Mouse (Mus musculus) brain, embryonic 18.5 days (tissue): ENCODE measurements around the gene Aagab.

Source experiments
- DNase-seq: peaks from one replicate; pipeline ENCODE4 v3.0.0-alpha.2; 2012; ENCODE audit warnings: low read depth, low spot score

The Aagab gene

DNA sequence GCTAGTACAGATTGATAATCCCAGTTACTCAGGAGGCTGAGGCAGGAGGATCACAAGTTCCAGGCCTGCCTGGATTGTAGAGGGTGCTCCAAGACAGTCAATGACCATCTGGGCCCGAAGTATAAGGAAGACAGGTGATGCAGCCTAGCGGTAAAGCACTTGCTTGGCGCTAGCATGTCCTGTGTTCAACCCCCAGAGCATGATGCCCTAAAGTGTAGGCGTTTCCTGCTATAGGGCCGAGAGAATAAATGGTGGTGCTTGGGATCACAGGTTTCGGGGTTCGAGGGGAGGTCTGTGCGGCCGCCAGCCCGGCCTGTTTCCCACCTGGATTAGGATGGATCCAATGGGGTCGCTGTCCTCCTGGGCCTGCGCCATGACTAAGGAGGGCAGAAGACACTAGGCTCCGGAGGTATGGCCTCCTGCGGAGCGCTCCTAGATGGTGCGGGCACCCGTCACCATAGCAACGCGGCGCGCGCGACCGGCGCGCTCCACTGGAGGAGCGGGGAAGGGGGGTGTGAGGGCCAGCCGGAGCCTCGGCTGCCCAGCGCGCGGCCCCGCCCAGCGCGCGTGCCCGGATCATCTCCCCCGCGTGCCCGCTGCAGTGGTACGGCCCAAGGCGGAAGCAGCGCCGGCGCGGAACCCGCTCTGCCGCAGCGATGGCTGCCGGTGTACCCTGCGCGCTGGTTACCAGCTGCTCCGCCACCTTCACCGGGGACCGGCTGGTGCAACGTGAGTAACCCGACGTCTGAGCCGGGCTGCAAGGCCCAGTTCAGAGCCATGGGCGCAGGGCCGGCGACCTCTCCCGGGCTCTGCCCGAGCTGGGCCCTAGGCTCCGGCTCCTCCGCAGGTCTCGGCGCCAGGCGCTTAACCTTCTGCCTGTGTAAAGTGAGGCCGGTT lies at the start of gene Aagab, which contains the start of gene Iqch:
TSS of gene Aagab (plus strand) at position 618 of the 897 bp plus-strand sequence.
TSS of gene Iqch (minus strand) at position 451 of the 897 bp plus-strand sequence.
- peak; percentile 87 for DNase-seq

DNA sequence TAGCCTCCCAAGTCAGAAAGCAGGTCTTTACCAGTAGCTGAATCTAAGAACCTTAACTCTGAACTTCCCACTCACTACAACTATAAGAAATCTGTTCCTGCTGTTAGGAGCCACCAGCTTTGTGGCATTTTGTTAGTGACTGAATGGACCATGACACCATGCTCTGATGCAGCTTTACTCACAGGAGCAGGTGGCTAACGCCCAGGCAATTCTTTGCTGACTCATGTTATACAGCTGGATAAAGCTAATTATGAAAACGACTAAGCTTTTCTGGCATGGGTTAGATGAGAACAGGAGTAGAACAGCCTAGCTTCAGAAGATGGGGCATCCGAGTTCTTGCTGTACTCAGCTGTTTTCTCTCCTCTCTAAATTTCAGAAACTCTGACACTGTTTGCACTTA lies 48.8 kb upstream of the Aagab start:
- no peak for DNase-seq

DNA sequence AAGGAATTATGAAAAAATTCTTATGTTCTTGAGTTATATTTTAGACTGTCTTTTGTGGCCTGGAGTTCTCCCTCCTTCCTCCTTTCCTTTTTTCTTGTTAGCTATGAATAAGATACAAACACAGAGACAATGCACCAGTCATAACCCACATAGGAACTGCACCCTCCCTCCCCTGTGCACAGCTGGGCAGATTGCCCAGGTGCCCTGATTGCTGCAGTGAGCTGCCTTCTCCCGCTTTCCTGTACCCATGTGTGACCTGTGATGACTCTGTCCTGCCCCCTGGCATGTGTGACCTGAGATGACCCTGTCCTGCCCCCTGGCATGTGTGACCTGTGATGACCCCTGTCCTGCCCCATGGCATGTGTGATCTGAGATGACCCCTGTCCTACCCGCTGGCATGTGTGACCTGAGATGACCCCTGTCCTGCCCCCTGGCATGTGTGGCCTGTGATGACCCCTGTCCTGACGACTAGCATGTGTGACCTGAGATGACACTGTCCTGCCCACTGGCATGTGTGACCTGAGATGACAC lies 46.9 kb upstream of the Aagab start:
- no peak for DNase-seq

DNA sequence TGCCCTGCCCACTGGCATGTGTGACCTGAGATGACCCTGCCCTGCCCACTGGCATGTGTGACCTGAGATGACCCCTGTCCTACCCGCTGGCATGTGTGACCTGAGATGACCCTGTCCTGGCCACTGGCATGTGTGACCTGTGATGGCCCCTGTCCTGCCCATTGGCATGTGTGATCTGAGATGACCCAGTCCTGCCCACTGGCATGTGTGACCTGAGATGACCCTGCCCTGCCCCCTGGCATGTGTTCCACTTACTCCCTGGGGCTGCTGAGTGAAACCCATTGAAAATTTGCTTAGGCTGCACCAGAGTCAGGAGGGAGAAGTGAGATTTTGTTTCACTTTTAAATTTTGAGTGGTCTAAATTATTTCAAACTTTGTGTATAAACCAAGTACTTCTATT lies 46.1 kb upstream of the Aagab start:
- DNase-seq, result no peak

DNA sequence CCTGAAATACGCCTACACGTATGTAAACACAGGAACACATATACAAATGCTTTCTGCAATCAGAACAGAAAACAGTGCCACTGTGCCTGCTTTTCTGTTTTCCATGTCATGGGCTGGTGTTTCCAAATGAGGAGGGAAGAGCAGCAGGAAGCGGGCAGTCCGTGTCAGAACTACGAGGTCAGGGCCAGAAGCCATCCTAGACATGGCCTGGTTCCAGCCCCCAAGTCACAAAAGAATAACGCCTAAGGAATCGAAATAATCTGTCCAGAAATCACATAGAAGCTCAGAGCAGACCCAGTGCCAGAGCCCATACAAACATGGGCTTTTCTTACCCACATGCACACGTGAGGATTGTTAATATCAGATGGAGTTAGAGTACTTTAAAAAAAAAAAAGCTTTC lies 45.5 kb upstream of the Aagab start:
- DNase-seq, result no peak

DNA sequence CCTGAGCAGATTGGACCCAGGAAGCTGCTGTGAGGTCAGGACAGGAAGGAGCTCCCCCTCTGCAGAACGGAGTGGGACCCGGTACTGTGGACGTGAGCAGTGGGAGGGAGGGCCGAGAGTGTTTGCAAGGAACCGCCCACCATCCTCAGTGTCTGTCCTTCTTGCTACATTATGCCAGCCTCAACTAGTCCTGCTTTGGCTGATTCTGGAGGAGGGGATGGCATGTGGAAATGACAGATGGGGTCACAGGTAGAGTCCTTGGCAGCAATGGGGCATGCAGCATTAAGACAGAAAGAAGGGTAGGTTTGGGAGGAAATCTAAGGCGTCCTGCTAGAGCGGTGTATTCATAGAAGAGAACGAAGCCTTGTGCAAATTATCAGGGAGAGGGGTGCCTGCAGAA lies 40.5 kb upstream of the Aagab start:
- no peak for DNase-seq

DNA sequence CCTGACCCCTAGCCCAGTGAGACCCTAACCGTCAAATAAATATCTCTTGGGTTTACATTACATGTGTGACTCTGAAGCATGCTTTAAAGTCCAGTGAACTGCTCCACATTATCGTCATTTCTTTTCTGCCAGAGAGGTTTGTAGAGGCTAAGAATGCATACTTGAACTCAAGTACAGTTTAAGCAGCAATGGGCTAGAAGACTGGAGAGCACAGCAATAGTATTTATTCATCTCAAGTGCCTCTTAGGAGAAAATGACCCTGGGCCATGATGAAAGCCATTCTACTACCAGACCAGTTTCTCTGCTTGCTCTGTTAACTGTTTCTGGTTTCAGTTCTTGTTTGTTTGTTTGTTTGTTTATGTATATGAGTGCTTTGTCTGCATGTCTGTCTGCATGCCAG lies 39.0 kb upstream of the Aagab start:
- no peak for DNase-seq

DNA sequence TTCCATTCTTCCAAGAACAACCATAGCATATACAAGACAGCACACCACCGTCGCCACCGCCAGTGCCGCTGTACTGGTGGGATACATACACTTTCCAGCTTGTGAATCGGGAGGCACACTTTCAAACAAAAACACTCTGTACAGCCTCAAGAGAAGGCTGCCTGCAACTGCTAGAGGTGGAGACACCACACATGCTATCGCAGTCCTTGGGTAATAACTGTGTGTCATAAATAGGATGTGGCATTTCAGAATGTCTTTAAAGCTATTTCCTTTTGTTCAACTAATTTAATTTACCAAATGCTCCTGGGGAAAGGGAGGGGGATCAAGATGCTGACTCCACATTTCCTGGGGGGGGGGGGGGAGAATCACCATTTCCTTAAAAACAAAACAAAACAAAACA lies 34.1 kb upstream of the Aagab start:
- no peak for DNase-seq

DNA sequence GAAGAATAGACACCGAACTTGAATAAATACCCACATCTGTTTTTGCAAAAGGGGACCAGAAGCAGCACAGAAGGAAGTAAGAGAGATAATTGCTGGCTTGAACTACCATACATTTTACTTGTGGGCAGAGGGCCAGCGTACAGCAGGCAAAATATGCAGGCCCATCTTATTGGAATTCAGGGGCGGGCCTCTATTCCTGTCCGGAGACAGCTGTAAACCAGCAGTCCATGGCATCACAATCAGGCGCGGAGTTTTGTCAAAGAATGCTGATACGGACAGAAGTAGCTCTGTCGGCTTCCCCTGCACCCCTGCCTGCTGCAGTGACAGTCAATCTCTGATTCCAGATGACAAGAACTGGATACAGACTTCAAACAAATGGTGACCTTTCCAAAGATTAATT lies 33.7 kb upstream of the Aagab start:
- DNase-seq, result no peak

DNA sequence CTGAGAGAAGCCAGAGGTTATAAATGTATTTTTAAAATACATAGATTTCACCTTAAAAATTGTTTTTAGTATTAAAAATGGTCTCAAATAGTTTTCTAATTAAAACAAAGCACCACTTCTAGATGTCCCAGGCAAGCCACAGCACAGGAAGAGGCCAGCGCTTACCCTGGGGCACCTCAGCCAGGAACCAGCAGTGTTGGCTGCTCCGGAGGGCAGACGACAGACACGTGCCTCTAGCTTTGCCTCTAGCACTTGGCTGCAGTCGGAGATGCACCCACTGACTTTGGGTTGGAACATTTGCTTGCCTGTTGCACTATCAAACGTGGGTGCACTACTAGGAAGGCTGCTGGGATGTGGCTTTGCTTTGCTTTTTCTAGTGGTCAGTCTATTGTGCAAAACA lies 30.6 kb upstream of the Aagab start:
- no peak for DNase-seq

DNA sequence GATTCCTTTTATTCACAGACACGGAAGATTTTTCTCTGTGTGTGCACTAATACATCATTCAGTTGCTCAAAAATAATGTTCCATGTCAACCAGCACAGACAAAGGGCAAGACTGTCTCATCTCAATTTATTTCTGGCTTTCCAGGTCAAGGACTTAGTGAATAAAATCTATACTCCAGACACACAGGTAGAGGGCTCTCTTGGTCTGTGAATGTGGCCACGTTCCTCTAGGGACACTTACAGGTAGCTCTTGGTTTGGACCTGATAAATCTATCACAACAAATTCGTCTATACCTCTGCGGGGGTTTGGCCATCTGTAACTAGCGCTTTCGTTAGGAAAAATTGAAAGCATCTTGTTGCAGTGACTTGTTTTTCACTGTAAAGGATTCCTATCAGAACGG lies 29.6 kb upstream of the Aagab start:
- DNase-seq, result no peak

DNA sequence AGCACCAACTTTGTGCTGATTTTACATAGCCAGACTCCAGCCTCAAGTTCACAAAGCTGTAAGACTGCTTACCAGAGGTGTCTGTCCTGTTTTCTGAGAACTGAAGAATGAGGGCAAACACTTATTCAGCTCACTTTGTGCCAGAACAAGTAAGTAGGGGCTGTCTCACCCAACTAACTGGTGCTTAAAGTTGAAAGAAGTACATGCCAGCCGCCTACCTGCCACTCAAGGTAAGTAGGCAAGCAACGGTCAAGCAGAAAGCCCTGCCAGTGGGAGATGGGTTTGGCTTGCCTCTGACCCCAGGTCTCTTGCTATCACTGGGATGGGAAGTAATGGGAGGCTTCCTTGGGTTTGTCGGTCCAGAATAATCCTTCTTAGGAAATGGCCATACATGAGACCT lies 25.0 kb upstream of the Aagab start:
- DNase-seq, result no peak

DNA sequence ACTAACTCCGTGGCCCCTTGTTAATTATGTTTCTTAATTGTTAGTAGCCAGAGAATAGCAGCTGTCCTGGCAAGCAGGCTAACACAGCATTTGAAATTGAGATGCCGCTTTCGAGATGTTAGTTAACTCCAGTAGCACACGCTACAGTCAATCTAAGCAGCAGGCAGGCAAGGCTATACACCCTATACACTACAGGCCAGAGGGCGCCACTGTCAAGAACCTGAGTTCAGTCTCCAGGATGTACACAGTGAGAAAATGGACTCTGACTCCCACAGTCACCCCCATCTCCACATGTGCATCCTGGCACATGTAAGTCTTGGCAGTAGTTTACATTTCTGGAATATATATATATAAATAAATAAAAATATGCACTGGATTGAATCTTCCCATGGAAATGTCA lies 22.8 kb upstream of the Aagab start:
- no peak for DNase-seq

DNA sequence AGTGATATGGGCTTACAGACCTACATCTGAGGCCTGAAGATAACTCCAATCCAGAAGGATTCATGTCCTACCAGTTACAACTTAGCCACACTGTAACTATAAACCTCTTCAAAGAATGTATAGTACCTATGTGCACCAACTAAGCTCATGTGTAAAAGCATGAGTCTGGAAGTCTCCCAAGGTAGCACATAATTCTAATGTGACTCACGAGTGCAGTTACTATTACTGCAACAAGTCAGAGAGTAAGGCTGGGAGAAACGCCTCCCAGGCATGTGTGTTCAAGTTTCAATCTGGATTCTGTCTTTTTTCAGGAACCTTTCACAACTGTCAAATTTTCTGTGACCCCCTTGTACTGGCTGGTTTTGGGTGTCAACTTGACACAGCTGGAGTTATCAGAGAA lies 22.4 kb upstream of the Aagab start:
- no peak for DNase-seq

DNA sequence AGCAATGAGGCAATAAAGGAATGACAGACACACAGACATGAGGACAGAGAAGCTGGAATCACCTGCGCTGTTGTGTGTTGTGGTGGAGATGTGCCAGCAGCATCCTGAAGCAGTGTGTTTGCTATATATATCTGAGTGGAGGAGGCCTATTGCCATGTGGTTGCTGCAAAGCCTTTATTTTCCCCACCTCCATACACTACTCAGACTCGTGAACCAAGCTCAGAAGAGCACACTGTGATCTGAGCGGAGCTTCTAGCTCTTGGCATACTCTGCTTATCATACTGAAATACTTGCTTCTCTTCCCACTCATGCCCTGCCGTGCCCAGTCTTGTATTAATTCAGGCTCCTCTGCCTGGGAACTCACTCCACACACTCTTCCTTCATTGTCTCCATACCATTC lies 20.7 kb upstream of the Aagab start:
- no peak for DNase-seq

DNA sequence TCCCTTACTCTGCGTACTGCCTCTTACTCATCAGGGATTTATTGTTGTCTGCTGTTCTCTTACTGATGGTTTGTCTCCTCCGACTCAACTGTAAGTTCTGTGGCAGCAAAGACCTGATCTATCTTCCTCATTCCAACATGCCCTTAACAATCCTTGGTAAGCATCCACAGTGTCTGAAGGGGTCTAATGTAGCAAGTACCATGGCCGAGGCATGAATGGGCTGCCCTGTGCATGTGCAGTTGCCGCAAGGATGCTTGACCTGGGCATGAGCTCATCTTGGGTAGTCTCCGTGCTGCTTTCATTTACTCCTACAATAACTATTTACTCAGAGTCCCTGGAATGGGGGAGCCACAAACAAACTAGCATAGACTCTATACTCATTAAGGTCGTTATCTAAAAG lies 17.2 kb upstream of the Aagab start:
- DNase-seq, result no peak

DNA sequence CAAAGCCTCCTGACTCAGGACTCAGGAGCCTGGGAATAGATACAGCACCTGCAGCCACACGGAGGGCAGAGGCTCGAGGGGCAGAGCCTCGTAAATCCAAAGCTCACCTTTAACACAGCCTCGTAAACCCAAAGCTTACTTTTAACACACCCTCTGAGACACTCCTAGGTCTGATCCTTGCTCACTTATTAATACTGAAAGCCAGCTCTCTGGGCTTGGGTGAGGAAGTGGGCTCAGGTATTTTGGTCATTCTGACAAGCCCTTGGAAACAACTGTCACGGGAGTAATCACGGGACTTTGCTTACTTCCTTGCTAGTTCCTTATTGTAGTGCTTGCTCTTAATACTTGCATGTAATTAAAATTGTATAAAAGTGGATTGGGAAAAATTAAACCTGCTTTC lies 13.3 kb upstream of the Aagab start:
- DNase-seq, result no peak

DNA sequence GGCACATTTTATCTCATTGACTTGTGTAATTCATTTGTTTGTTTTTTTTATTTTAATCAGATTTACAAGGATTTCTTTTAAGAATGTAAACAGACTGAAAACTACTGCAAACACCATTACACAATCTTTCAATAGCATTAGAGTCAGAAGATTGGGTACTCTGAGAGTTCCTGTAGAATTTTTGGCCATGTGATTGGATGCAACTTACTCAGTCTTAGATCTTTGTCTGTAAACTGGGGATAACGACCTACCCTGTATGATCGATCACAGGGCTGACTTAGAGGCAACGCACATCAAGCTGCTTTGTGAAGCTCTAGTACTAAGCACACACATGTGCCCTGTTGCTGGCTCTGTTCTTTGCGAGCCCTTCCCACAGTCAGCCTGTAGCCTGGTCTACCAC lies 11.9 kb upstream of the Aagab start:
- no peak for DNase-seq

DNA sequence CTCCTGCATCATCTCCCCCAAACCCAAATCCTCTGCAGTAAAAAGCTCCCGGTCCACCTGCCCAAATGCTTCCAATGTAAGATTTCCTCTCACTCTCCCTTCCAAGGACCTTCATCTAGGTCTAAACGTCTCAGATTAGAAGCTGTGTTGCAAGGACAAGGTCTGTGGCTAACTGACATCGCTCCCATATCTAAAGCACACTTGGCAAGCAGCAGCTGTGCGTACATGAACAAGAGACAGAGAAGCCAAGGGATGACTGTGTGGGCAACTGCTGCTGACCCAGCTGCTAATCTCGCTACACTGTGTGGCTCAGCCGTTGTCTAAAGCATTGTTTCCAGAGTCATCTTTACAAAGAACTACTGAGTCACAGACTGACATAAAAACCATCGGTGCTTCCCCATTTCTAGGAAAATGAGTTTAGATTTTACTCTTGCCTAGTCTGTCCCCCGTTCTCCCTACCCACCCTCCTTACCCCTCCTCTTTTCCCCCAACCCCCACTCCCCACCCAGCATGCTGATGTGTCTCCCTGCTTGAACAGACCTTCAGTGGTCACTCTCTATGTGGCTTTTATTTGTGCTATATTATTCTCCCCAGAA lies 10.7 kb upstream of the Aagab start:
- no peak for DNase-seq

DNA sequence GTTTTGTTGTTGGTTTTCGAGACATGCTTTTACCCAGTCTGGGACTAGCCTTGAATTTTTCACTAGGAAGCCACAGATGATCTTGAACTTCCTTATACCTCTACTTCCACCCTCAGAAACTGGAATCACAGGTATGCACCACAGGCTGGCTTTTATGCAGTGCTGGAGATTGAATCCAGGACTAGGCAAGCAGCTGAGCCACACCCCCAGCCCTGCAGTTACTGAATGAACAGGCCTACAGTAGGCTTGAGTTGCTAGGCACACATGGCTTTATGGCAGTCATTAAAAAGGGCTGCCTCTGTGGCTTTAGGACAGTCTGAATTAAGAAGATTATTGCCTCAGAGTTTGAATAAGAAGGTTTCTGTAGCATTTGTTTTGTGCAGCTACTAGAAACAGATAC lies 7.4 kb upstream of the Aagab start:
- no peak for DNase-seq

DNA sequence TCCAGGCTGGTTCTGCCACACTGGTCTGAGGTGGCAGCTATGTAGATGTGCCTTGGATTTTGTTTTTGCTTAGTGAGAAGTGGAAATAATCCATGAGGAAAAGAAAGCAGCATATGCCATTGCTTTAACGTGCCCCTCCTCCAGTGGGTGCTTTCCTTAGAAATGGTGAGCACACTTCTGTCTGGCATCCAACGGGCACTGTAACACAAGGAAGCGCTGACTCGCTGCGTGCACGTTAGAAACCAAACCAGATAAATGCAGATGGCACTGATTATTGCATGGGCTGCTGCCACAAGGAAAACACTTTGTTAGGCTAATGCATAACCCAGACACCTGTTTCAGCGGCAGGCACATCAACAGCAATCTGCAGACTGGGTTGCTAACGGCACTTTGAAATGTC lies 6.8 kb upstream of the Aagab start:
- no peak for DNase-seq

DNA sequence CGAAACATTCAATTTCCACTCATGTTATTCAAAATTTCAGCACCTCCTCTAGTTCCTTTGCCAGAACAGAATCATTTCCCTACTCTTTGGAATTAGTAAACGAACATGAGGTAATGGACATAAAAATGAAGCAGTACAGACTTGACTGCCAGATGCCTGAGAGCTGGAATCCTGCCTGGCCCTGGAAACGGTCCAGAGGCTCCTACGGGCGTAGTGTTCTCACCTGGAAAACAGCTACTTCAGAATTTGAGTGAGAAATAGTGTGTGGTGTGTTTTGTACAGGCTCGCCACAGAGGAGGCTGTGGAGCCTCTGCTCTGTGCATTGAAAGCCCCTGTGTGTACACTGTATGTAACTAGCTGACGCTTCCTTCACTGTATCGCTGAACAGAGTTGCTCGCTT lies 5.8 kb upstream of the Aagab start:
- DNase-seq, result no peak

DNA sequence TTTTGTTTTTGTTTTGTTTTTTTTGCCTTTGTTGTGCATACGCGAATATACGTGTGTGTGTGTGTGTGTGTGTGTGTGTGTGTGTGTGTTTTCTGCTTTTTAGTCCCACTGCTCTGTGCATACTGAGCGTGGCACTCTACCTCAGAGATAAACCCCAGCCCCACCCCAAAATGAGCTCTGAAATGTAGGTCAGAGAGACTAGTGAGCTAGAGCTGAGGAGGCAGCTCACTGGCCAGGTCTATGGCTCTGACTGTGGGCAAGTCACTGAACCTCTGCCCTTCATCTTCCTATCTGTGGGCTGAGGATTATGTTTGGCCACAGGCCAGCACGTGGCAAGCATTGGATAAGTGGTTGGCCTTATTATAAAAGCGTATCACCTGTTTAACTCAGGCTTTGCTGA lies 1.4 kb downstream of the Aagab start:
- no peak for DNase-seq
